Mouse (Mus musculus) spleen, adult 2 months (tissue): ENCODE data around the gene Gm28038. TPM values are rescaled to one million over a fixed set of nuclear protein-coding genes. Genes with fewer than 3 reads are reported as not detected.
A peak's percentile ranks its signal among the peaks of the same experiment; 100 is the strongest.

ENCODE experiments used
- DNase-seq, 2 experiments: peaks; one replicate each; pipeline versions ENCODE4 v3.0.0 to v3.0.0-alpha.2; 2012 to 2021; ENCODE audit warnings: low spot score in 2 of 2, low read depth in 1 of 2
- H3K27ac ChIP-seq: fragments of 200-500 bp; 2 replicates; pipeline ENCODE4 v1.5.1; 2012; ENCODE audit warnings: low read length, inconsistent platforms; ENCODE audit not compliant: insufficient read depth
- H3K27me3 ChIP-seq: fragments of 200-500 bp; 2 replicates; pipeline ENCODE4 v1.6.1; 2012; ENCODE audit warnings: mild to moderate bottlenecking, moderate library complexity, low read length, inconsistent platforms; ENCODE audit not compliant: control insufficient read depth, insufficient read depth
- H3K36me3 ChIP-seq: fragments of 200-500 bp; 2 replicates; pipeline ENCODE4 v1.6.1; 2012; ENCODE audit warnings: mild to moderate bottlenecking, low read length, inconsistent platforms; ENCODE audit not compliant: control insufficient read depth, insufficient read depth
- H3K4me1 ChIP-seq: fragments of 200-500 bp; 2 replicates; pipeline ENCODE4 v1.6.1; 2011; ENCODE audit warnings: inconsistent platforms; ENCODE audit not compliant: control insufficient read depth, insufficient read depth, insufficient read length
- H3K4me3 ChIP-seq: fragments of 200-500 bp; 2 replicates; pipeline ENCODE4 v1.5.1; 2011; ENCODE audit warnings: mild to moderate bottlenecking, inconsistent platforms; ENCODE audit not compliant: insufficient read depth, insufficient read length; ENCODE audit errors: extremely low read depth
- CTCF ChIP-seq: fragments of 200-500 bp; IDR thresholded peaks from 2 replicates; pipeline ENCODE4 v1.5.1; 2011; ENCODE audit warnings: mild to moderate bottlenecking, inconsistent platforms; ENCODE audit not compliant: insufficient read depth, insufficient read length, insufficient replicate concordance; ENCODE audit errors: extremely low read depth
- POLR2A ChIP-seq: fragments of 200-500 bp; IDR thresholded peaks from 2 replicates; pipeline ENCODE4 v1.6.1; 2011; ENCODE audit warnings: low read depth, low read length, inconsistent platforms
- WGBS: fragments of 180-500 bp; shearing (Covaris S2); methylation state at CpG from one replicate; pipeline ENCODE4 v1.1.7; 2018; 5-methylcytosine and 5-hydroxymethylcytosine counted together
- polyA plus RNA-seq: library from polyadenylated mRNA; depleted of rRNA; stranded (reverse); fragments of >200 nt; gene quantifications from 2 replicates; pipeline ENCODE4 v1.2.3, GENCODE M21; 2012

Gm28038 gene
- polyA plus RNA-seq, 1 experiment: not detected

GRCm38 (mm10) chr2:30285416-30286181 is 4.8 kb downstream of the Gm28038 start:
- Histone ChIP-seq H3K27ac (peak overlapping the region; percentile 39; the same call in 1 of the 2 replicates), H3K36me3 (no peaks in the 10 kb centered on the region), H3K4me3 (peak overlapping the region; percentile 99), H3K27me3 (no peaks in the 10 kb centered on the region), H3K4me1 (peaks cover 11% of the 10 kb centered on the region; the same call in 1 of the 2 replicates)
- no peak for TF ChIP-seq POLR2A
- 14% methylated on average over 38 of the region's 38 CpGs for WGBS
- DNase-seq: no peak

DNA sequence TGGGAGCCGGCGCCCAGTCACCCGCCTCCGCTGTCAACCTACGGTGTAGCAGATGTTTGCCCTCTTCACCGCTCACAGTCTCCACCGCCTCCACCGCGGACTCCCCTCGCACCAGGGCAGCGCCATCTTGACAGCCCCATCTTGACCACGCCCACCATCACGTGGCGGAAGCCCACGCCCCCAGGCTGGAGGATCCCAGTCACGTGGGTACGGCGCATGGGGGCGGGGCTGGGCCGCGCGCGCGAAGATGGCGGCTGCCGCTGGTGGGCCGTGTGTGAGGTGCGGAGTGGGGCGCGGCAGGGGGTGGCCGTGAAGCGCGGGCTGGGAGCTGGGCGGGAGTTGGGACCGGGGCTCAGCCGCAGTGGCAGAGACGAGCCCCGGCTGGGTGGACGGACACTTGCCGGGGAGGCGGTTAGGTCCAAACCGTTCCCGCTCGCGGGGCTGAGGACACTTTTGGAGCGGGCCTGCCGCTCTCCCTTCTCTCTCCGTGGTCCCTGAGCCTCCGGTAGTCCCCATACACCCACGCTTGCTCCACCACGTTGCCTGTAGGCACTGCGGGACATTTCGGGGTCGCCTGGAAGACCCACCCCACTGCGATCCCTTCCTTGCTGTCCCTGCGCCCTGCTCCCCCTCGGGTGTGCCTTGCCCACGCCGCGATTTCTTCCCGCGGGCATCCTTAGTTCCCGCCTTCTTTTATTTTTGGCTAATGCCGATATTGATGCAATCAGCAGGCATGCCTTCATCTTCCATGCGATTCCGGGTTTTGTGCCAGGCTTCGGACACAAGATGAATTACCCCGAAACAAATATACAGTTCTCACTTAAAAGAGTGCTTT is 5.6 kb downstream of the Gm28038 start, which contains the start of the genes Dolk and Nup188:
Gene Dolk, minus strand, starts transcription at position 143 of the 835 bp plus-strand sequence.
Gene Nup188, plus strand, starts transcription at position 206 of the 835 bp plus-strand sequence.
- peak; percentile 84 to 97 for DNase-seq
- no peaks in the 10 kb centered on the region for H3K36me3 ChIP-seq
- peak within 1 kb of the TSS; percentile 99 for H3K4me3 ChIP-seq
- TF ChIP-seq CTCF (no peak), POLR2A (peak; percentile 75)
- H3K27me3 ChIP-seq: no peaks in the 10 kb centered on the region
- WGBS: under 1% methylated on average over 66 of the region's 68 CpGs
- peak within 1 kb of the TSS; percentile 39; the same call in 1 of the 2 replicates for H3K27ac ChIP-seq
- H3K4me1 ChIP-seq: peaks cover 11% of the 10 kb centered on the region; the same call in 1 of the 2 replicates

DNA sequence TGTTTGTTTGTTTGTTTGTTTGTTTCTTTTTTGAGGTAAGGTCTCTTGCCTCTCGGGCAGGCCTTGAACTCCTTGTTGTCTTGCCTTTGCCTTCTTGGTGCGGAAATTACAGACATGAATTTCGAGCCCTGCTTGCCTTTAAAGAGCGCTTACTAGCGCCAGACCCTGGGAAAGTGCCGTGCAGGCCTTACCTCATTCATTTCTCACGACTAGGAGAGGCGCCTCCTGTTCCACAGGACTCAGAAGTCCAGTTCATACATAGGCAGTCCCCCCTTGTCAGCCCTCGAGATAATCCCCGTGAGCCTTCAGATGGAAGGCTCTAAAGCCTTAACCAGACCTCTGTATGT is 6.2 kb downstream of the Gm28038 start:
- Histone ChIP-seq H3K27me3 (no peaks in the 10 kb centered on the region), H3K36me3 (no peaks in the 10 kb centered on the region), H3K4me1 (peaks cover 11% of the 10 kb centered on the region; the same call in 1 of the 2 replicates), H3K4me3 (peak overlapping the region; percentile 99), H3K27ac (no peak overlapping the region)
- 3% methylated on average over 10 of the region's 10 CpGs for WGBS
- no peak for TF ChIP-seq POLR2A
- no peak for TF ChIP-seq CTCF
- DNase-seq: no peak

GRCm38 (mm10) chr2:30299525-30299924 is 18.7 kb downstream of the Gm28038 start:
- Histone ChIP-seq H3K27me3 (no peaks in the 10 kb centered on the region), H3K4me1 (no peaks in the 10 kb centered on the region), H3K27ac (no peak overlapping the region), H3K36me3 (peaks cover 21% of the 10 kb centered on the region), H3K4me3 (no peak overlapping the region)
- DNase-seq: no peak
- WGBS: 84% methylated on average over 3 of the region's 3 CpGs
- TF ChIP-seq POLR2A (no peak), CTCF (no peak)

- no peak for DNase-seq
- H3K27me3 ChIP-seq: no peaks in the 10 kb centered on the region
- no peaks in the 10 kb centered on the region for H3K4me1 ChIP-seq
- no peak overlapping the region for H3K27ac ChIP-seq
- no peak overlapping the region for H3K4me3 ChIP-seq
- H3K36me3 ChIP-seq: peaks cover 24% of the 10 kb centered on the region
- 91% methylated on average over 5 of the region's 5 CpGs for WGBS
- TF ChIP-seq POLR2A (no peak), CTCF (no peak)
These were observed 19.1 kb downstream of the Gm28038 start for GRCm38 (mm10) chr2:30299966-30300365.

- no peaks in the 10 kb centered on the region for H3K4me1 ChIP-seq
- no peak overlapping the region for H3K4me3 ChIP-seq
These were observed 25.2 kb downstream of the Gm28038 start for GRCm38 (mm10) chr2:30306087-30306486.

More at GRCm38 (mm10) chr2:30306087-30306486, 25.2 kb downstream of the Gm28038 start:
- DNase-seq: no peak
- 84% methylated on average over 7 of the region's 7 CpGs for WGBS
- Histone ChIP-seq H3K27me3 (no peaks in the 10 kb centered on the region), H3K27ac (no peak overlapping the region), H3K36me3 (peaks cover 45% of the 10 kb centered on the region)
- TF ChIP-seq CTCF (no peak), POLR2A (no peak)
